Comparison of ENCODE assay signal across 20 mouse cellular contexts in genomic region chr1:170076339-170076738, GRCm38 (mm10). TPM values are rescaled to one million over a fixed set of nuclear protein-coding genes. Genes with fewer than 3 reads are reported as not detected.
DNase-seq lines count a peak whose midpoint lies in the region; ATAC-seq and TF ChIP-seq lines count a peak whose summit lies in the region.
"Had no signal": no experiment of that assay in that cellular context is flagged by ENCODE, and none has a peak within 500 bp of the region (broad histone marks: within the 10 kb centered on the region; RNA-seq: fewer than 3 reads in every experiment).

No protein-coding gene starts in this region.

- peak; percentile 1 for DNase-seq in neural tube, embryonic 11.5 days (ENCODE audit: low spot score)
- peak; percentile 55 for DNase-seq in CH12.LX (ENCODE audit: extremely low read depth)
- DNase-seq in cerebellum, adult 9-11 months, result no peak
- DNase-seq: adrenal gland, adult 2 months; adrenal gland, adult 8-10 months; adrenal gland, postnatal 10 days; adrenal gland, postnatal 14 days; adrenal gland, postnatal 25 days; adrenal gland, postnatal 36 days; B cell, adult 2 months; cerebellum, adult 11 months; cerebellum, adult 11-12 months; cerebellum, adult 18-20 months; cerebellum, adult 2 months had no signal

- no peak for TF ChIP-seq EP300 in CH12.LX (IDR thresholded peaks at IDR 0.05; ENCODE audit: low read length)

- H3K9me3 ChIP-seq in neural tube, embryonic 11.5 days (ENCODE audit: control insufficient read depth, low read length), result no peaks in the 10 kb centered on the region
- H3K9me3 ChIP-seq in neural tube, embryonic 15.5 days (replicated peaks), result no peaks in the 10 kb centered on the region
- peaks cover 8% of the 10 kb centered on the region for H3K9me3 ChIP-seq in CH12.LX (replicated peaks; ENCODE audit: low read length)
- H3K9me3 ChIP-seq: G1E had no signal

- H3K4me1 ChIP-seq in neural tube, embryonic 11.5 days (ENCODE audit: control insufficient read depth, insufficient read depth, low read length), result no peaks in the 10 kb centered on the region
- H3K4me1 ChIP-seq in neural tube, embryonic 15.5 days, result no peaks in the 10 kb centered on the region
- H3K4me1 ChIP-seq in CH12.LX (ENCODE audit: control insufficient read depth in 1 of 2, insufficient read depth in 2 of 2), result peaks cover 7 to 42% of the 10 kb centered on the region in 2 experiments; a peak in 3 of 4 replicates

- no peak overlapping the region for H3K9ac ChIP-seq in neural tube, embryonic 11.5 days (ENCODE audit: low read length)
- no peak overlapping the region for H3K9ac ChIP-seq in neural tube, embryonic 15.5 days (replicated peaks)
- H3K9ac ChIP-seq in CH12.LX (ENCODE audit: insufficient read depth, low read depth), result no peak overlapping the region

- no peaks in the 10 kb centered on the region for H3K36me3 ChIP-seq in neural tube, embryonic 11.5 days (ENCODE audit: control insufficient read depth, insufficient read depth, low read length)
- no peaks in the 10 kb centered on the region for H3K36me3 ChIP-seq in neural tube, embryonic 15.5 days
- H3K36me3 ChIP-seq in CH12.LX (replicated peaks in 1 of 2; ENCODE audit: control insufficient read depth in 1 of 2, insufficient read depth in 1 of 2, low read length in 1 of 2), result no peaks in the 10 kb centered on the region
- H3K36me3 ChIP-seq: G1E had no signal

- no peak for TF ChIP-seq POLR2A in CH12.LX (IDR thresholded peaks at IDR 0.05; ENCODE audit: low read depth, low read length)

- WGBS in neural tube, embryonic 11.5 days, result 77% methylated on average over 5 of the region's 5 CpGs
- 84% methylated on average over 5 of the region's 5 CpGs for WGBS in neural tube, embryonic 15.5 days

- no peak overlapping the region for H3K4me3 ChIP-seq in neural tube, embryonic 11.5 days (ENCODE audit: low read depth, low read length)
- no peak overlapping the region for H3K4me3 ChIP-seq in neural tube, embryonic 15.5 days (replicated peaks)
- H3K4me3 ChIP-seq in CH12.LX (replicated peaks in 1 of 3; ENCODE audit: low read depth in 2 of 3, low read length in 2 of 3, poor library complexity in 1 of 3), result no peak overlapping the region

- in situ Hi-C loops in CH12.LX (cut with MboI; ENCODE audit: low pct_ligation_motif_present, low pct_unique_long_range_greater_than_20kb, low sequenced_read_pairs), result no loop called here

- H3K79me2 ChIP-seq in CH12.LX (replicated peaks; ENCODE audit: control insufficient read depth, extremely low read depth, insufficient read depth, poor library complexity, severe bottlenecking), result no peaks in the 10 kb centered on the region

- no peak for ATAC-seq in neural tube, embryonic 11.5 days (ENCODE audit: insufficient read depth, low FRiP score, low TSS enrichment)
- no peak for ATAC-seq in neural tube, embryonic 15.5 days (ENCODE audit: low FRiP score)
- ATAC-seq: activated CD4-positive, CD25-positive, alpha-beta regulatory T cell, adult 4 months; CD4-positive, CD25-positive, alpha-beta regulatory T cell, adult 4 months; Patski had no signal

- dilution Hi-C loops in CH12.LX (cut with MboI; ENCODE audit: extremely low pct_ligation_motif_present, extremely low pct_unique_long_range_greater_than_20kb, low sequenced_read_pairs), result no loop called here

- no peak for TF ChIP-seq RAD21 in CH12.LX (IDR thresholded peaks at IDR 0.05; ENCODE audit: low read depth, low read length)

- H3K27ac ChIP-seq in neural tube, embryonic 11.5 days (ENCODE audit: low read depth, low read length), result no peak overlapping the region
- H3K27ac ChIP-seq in neural tube, embryonic 15.5 days (replicated peaks), result no peak overlapping the region
- H3K27ac ChIP-seq in CH12.LX (ENCODE audit: insufficient read depth, low read depth), result peak overlapping the region; percentile 11; the same call in 1 of the 2 replicates

- no peak for TF ChIP-seq CTCF in CH12.LX (conservative IDR thresholded peaks at IDR 0.05 in 1 of 2, IDR thresholded peaks at IDR 0.05 in 1 of 2; ENCODE audit: low read depth in 2 of 2, low read length in 2 of 2)

- no peaks in the 10 kb centered on the region for H3K27me3 ChIP-seq in neural tube, embryonic 11.5 days (ENCODE audit: control insufficient read depth, insufficient read depth, low read length)
- H3K27me3 ChIP-seq in neural tube, embryonic 15.5 days (replicated peaks), result no peaks in the 10 kb centered on the region
- no peaks in the 10 kb centered on the region for H3K27me3 ChIP-seq in CH12.LX (replicated peaks)
- H3K27me3 ChIP-seq: Patski had no signal

- no peak overlapping the region for H3K4me2 ChIP-seq in neural tube, embryonic 11.5 days (ENCODE audit: low read depth)
- no peak overlapping the region for H3K4me2 ChIP-seq in neural tube, embryonic 15.5 days
- H3K4me2 ChIP-seq in CH12.LX (ENCODE audit: insufficient read depth, low read depth, poor library complexity, severe bottlenecking), result no peak overlapping the region

TF ChIP-seq in CH12.LX, 34 proteins besides CTCF, POLR2A, EP300 and RAD21:
- TF ChIP-seq UBTF (IDR thresholded peaks at IDR 0.05; ENCODE audit: low read depth, low read length) (no peak), JUN (IDR thresholded peaks at IDR 0.05; ENCODE audit: insufficient read depth, low read depth, low read length) (no peak), ELF1 (IDR thresholded peaks at IDR 0.05; ENCODE audit: low read depth, low read length) (no peak; the same call in 1 of the 2 replicates), RCOR1 (conservative IDR thresholded peaks at IDR 0.05; ENCODE audit: low read depth, low read length) (no peak), NRF1 (IDR thresholded peaks at IDR 0.05; ENCODE audit: low read depth, low read length) (no peak), TCF12 (IDR thresholded peaks at IDR 0.05; ENCODE audit: low read depth, low read length) (peak; percentile 22; the same call in 1 of the 2 replicates), GABPA (IDR thresholded peaks at IDR 0.05; ENCODE audit: insufficient replicate concordance, low read depth, low read length) (no peak), IRF4 (IDR thresholded peaks at IDR 0.05; ENCODE audit: low read depth, low read length) (0 out of 2 replicates have a peak, but pooled peaks have one; percentile 19), SIN3A (IDR thresholded peaks at IDR 0.05; ENCODE audit: low read length) (no peak), MYC (IDR thresholded peaks at IDR 0.05; ENCODE audit: low read depth, low read length) (no peak), MAX (IDR thresholded peaks at IDR 0.05; ENCODE audit: low read length) (peak; percentile 60), CHD2 (IDR thresholded peaks at IDR 0.05; ENCODE audit: low read length) (no peak), USF1 (IDR thresholded peaks at IDR 0.05; ENCODE audit: low read depth, low read length) (no peak), TBP (conservative IDR thresholded peaks at IDR 0.05; ENCODE audit: low read depth, low read length) (no peak), JUND (conservative IDR thresholded peaks at IDR 0.05; ENCODE audit: low read depth, low read length) (no peak), PAX5 (IDR thresholded peaks at IDR 0.05; ENCODE audit: low read length) (no peak), POLR2AphosphoS2 (IDR thresholded peaks at IDR 0.05; ENCODE audit: low read depth, low read length) (no peak), ZMIZ1 (IDR thresholded peaks at IDR 0.05; ENCODE audit: low read depth, low read length) (no peak), BHLHE40 (IDR thresholded peaks at IDR 0.05; ENCODE audit: low read depth, low read length) (peak; percentile 89), MEF2A (IDR thresholded peaks at IDR 0.05; ENCODE audit: borderline replicate concordance, low read depth, low read length) (no peak), ZC3H11A (IDR thresholded peaks at IDR 0.05; ENCODE audit: low read depth, low read length) (no peak), ETS1 (conservative IDR thresholded peaks at IDR 0.05; ENCODE audit: low read depth, low read length) (peak; percentile 65), MAFK (IDR thresholded peaks at IDR 0.05; ENCODE audit: insufficient replicate concordance, low read length) (no peak), MAZ (IDR thresholded peaks at IDR 0.05; ENCODE audit: low read depth, low read length) (no peak), NELFE (IDR thresholded peaks at IDR 0.05; ENCODE audit: low read depth, low read length) (no peak), ZNF384 (IDR thresholded peaks at IDR 0.05; ENCODE audit: low read depth, low read length) (no peak), KAT2A (IDR thresholded peaks at IDR 0.05; ENCODE audit: insufficient replicate concordance, low read length) (no peak), CHD1 (IDR thresholded peaks at IDR 0.05; ENCODE audit: low read depth, low read length) (no peak), USF2 (conservative IDR thresholded peaks at IDR 0.05; ENCODE audit: low read depth, low read length) (no peak), MXI1 (IDR thresholded peaks at IDR 0.05; ENCODE audit: low read depth, low read length) (no peak), E2F4 (IDR thresholded peaks at IDR 0.05; ENCODE audit: insufficient replicate concordance, low read depth, low read length) (no peak), ZKSCAN1 (IDR thresholded peaks at IDR 0.05; ENCODE audit: borderline replicate concordance, low read depth, low read length) (no peak), HCFC1 (IDR thresholded peaks at IDR 0.05; ENCODE audit: low read depth, low read length) (no peak), SMC3 (IDR thresholded peaks at IDR 0.05; ENCODE audit: low read depth, low read length) (no peak)

RNA-seq across cellular contexts. Expression of gene Ddr2, which starts 34.2 kb away (rescaled TPM):
- 36.0 and 43.6 TPM in 2 replicates for polyA plus RNA-seq in neural tube, embryonic 11.5 days (2014; fragmentation: Nextera tagmentation; extraction: Ambion mirVana)
- 8.4 and 10.6 TPM in 2 replicates for polyA plus RNA-seq in neural tube, embryonic 15.5 days (2015; fragmentation: Nextera tagmentation; extraction: Ambion mirVana)
- total RNA-seq in CH12.LX (2012; rRNA removed) (0.13 and 0.30 TPM in 2 replicates), CH12.LX (2014; rRNA removed) (0.17 and 0.19 TPM in 2 replicates)
- polyA plus RNA-seq in CH12.LX (2012; ENCODE audit: insufficient read length, low read depth), result 0.33 and 0.37 TPM in 2 replicates
- total RNA-seq: MEL had no signal
- polyA plus RNA-seq: CD4-positive, CD25-positive, alpha-beta regulatory T cell, adult 4 months; G1E had no signal
